Mouse (Mus musculus): ENCODE measurements around the gene Fam71f1.

DNA sequence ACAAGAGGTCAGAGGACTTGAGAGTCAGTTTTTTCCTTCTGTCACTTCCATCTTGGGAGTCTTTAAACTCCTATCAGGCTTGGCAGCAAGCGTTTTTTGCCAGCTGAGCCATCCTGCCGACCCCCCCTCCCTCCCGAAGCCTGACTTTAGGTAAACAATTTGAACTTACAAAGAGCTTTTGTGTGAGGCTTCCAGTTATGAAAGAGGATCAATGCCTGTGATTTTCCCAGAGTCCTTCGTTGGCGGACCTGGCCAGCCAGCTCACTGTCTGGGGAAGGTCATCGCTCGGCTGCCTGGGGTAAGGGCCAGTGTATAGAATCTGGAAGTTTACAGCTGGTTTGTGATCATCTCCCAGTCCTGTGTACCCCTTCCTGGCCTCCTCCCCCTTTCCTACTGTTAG lies 38.3 kb upstream of the Fam71f1 start:
- TF ChIP-seq CTCF (IDR thresholded peaks at IDR 0.05; ENCODE audit: extremely low read depth, insufficient read depth, low read length) (no peak), POLR2A (IDR thresholded peaks at IDR 0.05; ENCODE audit: extremely low read depth, insufficient read depth, low read length) (no peak)

Measured in cortical plate, adult 2 months (tissue).